25 mouse cellular contexts compared by ENCODE assay signal in the genomic region with DNA sequence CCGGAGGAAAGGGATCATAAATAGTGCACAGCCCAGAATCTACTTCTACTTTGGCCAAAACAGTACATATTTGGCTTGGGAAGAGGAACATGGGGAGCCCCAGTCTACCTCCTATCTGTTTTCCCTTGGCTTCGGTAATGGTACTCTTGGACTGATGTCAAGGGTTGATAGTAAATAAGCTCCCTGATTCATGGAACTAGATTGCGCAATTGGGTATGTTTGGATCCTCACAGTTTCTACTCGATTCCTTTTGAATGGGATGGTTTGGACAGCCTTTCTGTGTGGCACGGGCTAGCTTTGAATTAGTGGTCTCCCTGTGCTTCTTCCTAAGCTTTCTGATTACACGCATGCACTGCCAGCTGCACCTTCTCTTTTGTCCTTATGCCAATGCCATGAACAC.
A peak's percentile ranks its signal among the peaks of the same experiment; 100 is the strongest.
DNase-seq lines count a peak whose midpoint lies in the region; ATAC-seq and TF ChIP-seq lines count a peak whose summit lies in the region.
"Had no signal": no experiment of that assay in that cellular context is flagged by ENCODE, and none has a peak within 500 bp of the region (broad histone marks: within the 10 kb centered on the region; RNA-seq: fewer than 3 reads in every experiment).

No protein-coding gene starts in this region.

- no peaks in the 10 kb centered on the region for H3K36me3 ChIP-seq in heart, adult 2 months (ENCODE audit: control insufficient read depth, insufficient read depth, low read length)
- no peaks in the 10 kb centered on the region for H3K36me3 ChIP-seq in heart, embryonic 12.5 days
- H3K36me3 ChIP-seq in liver, embryonic 16.5 days (ENCODE audit: control insufficient read depth, insufficient read depth), result no peaks in the 10 kb centered on the region
- no peaks in the 10 kb centered on the region for H3K36me3 ChIP-seq in myocyte (ENCODE audit: control insufficient read depth, insufficient read depth)
- H3K36me3 ChIP-seq: embryonic facial prominence, embryonic 12.5 days; forebrain, embryonic 15.5 days; hindbrain, embryonic 15.5 days; limb, embryonic 15.5 days; lung, embryonic 15.5 days had no signal

- H3ac ChIP-seq in myocyte (ENCODE audit: control insufficient read depth, insufficient read length), result no peak overlapping the region

- intact Hi-C loops in heart, adult 2 months (cut with DNase I), result loop anchor here (5.0 to 10.0 kb wide), 2 partner anchors 118 to 200 kb away; a partner anchor contains a TSS

- ATAC-seq in heart, embryonic 12.5 days (ENCODE audit: insufficient number of reproducible peaks, low FRiP score), result no peak
- peak; percentile 55; the same call in 1 of the 2 replicates for ATAC-seq in liver, embryonic 16.5 days (ENCODE audit: low read depth)
- ATAC-seq: activated CD4-positive, CD25-positive, alpha-beta regulatory T cell, adult 4 months; CD4-positive, CD25-positive, alpha-beta regulatory T cell, adult 4 months; forebrain, embryonic 15.5 days; intestine, embryonic 16.5 days had no signal

- no peak for TF ChIP-seq EP300 in heart, adult 2 months (IDR thresholded peaks at IDR 0.05; ENCODE audit: insufficient read depth, low read depth, low read length)

- peak; percentile 13 for DNase-seq in adrenal gland, adult 2 months
- no peak for DNase-seq in adrenal gland, postnatal 14 days
- DNase-seq in heart, adult 2 months, result peak; percentile 17 to 23
- no peak for DNase-seq in liver
- DNase-seq in urinary bladder, postnatal 4 days (ENCODE audit: low spot score in 2 of 2), result no peak
- DNase-seq: cerebellum, adult 8-10 months; heart, postnatal 14 days; retina, postnatal 1 day; right cerebral cortex, postnatal 4 days; thymus, postnatal 25 days had no signal

- no peak for TF ChIP-seq CTCF in heart, adult 2 months (IDR thresholded peaks at IDR 0.05)

- no peaks in the 10 kb centered on the region for H3K4me1 ChIP-seq in heart, adult 2 months (ENCODE audit: control insufficient read depth, insufficient read depth, low read length)
- H3K4me1 ChIP-seq in heart, embryonic 12.5 days (replicated peaks), result no peaks in the 10 kb centered on the region
- H3K4me1 ChIP-seq in liver, embryonic 16.5 days (ENCODE audit: control insufficient read depth, low read depth, low read length), result no peaks in the 10 kb centered on the region
- H3K4me1 ChIP-seq: embryonic facial prominence, embryonic 12.5 days; forebrain, embryonic 15.5 days; hindbrain, embryonic 15.5 days; limb, embryonic 15.5 days; lung, embryonic 15.5 days had no signal

- no peak overlapping the region for H3K4me2 ChIP-seq in heart, embryonic 12.5 days
- H3K4me2 ChIP-seq in liver, embryonic 16.5 days (ENCODE audit: low read depth, low read length), result no peak overlapping the region
- H3K4me2 ChIP-seq in myocyte (ENCODE audit: low read depth), result no peak overlapping the region
- H3K4me2 ChIP-seq: embryonic facial prominence, embryonic 12.5 days; forebrain, embryonic 15.5 days; hindbrain, embryonic 15.5 days; limb, embryonic 15.5 days; lung, embryonic 15.5 days; midbrain, embryonic 11.5 days had no signal

- TF ChIP-seq POLR2A in heart, adult 2 months (IDR thresholded peaks at IDR 0.05; ENCODE audit: insufficient read depth, low read depth, low read length), result no peak
- TF ChIP-seq POLR2A in myocyte (IDR thresholded peaks at IDR 0.05; ENCODE audit: insufficient read length, low read depth), result no peak

- H3K27me3 ChIP-seq in heart, adult 2 months (ENCODE audit: control insufficient read depth, insufficient read depth, low read length), result no peaks in the 10 kb centered on the region
- no peaks in the 10 kb centered on the region for H3K27me3 ChIP-seq in heart, embryonic 12.5 days (replicated peaks)
- H3K27me3 ChIP-seq in liver, embryonic 16.5 days (ENCODE audit: control insufficient read depth, insufficient read depth, low read depth, low read length), result no peaks in the 10 kb centered on the region
- no peaks in the 10 kb centered on the region for H3K27me3 ChIP-seq in myocyte (ENCODE audit: control insufficient read depth, insufficient read depth, insufficient read length)
- H3K27me3 ChIP-seq: embryonic facial prominence, embryonic 12.5 days; forebrain, embryonic 15.5 days; hindbrain, embryonic 15.5 days; limb, embryonic 15.5 days; lung, embryonic 15.5 days had no signal

- WGBS in heart, adult 2 months, result 78% methylated on average over 6 of the region's 6 CpGs
- 80% methylated on average over 6 of the region's 6 CpGs for WGBS in heart, embryonic 12.5 days
- WGBS in liver, embryonic 16.5 days (ENCODE audit: insufficient replicate concordance), result 67% methylated on average over 6 of the region's 6 CpGs

- H3K27ac ChIP-seq in heart, adult 2 months, result no peak overlapping the region
- H3K27ac ChIP-seq in heart, embryonic 12.5 days (ENCODE audit: poor library complexity, severe bottlenecking), result no peak overlapping the region
- H3K27ac ChIP-seq in liver, embryonic 16.5 days (ENCODE audit: low read length), result no peak overlapping the region
- H3K27ac ChIP-seq: embryonic facial prominence, embryonic 12.5 days; forebrain, embryonic 15.5 days; hindbrain, embryonic 15.5 days; kidney, postnatal 0 days; limb, embryonic 15.5 days; lung, embryonic 15.5 days; stomach, postnatal 0 days had no signal

- H3K9ac ChIP-seq in heart, adult 2 months (ENCODE audit: low read depth, low read length), result no peak overlapping the region
- no peak overlapping the region for H3K9ac ChIP-seq in heart, embryonic 12.5 days
- no peak overlapping the region for H3K9ac ChIP-seq in liver, embryonic 16.5 days (ENCODE audit: low read depth, low read length)
- H3K9ac ChIP-seq: embryonic facial prominence, embryonic 12.5 days; forebrain, embryonic 15.5 days; hindbrain, embryonic 15.5 days; limb, embryonic 15.5 days; lung, embryonic 15.5 days had no signal

- H3K9me3 ChIP-seq in heart, embryonic 12.5 days (replicated peaks), result no peaks in the 10 kb centered on the region
- H3K9me3 ChIP-seq in liver, embryonic 16.5 days (replicated peaks; ENCODE audit: control insufficient read depth, low read length), result no peaks in the 10 kb centered on the region
- H3K9me3 ChIP-seq: embryonic facial prominence, embryonic 12.5 days; forebrain, embryonic 15.5 days; hindbrain, embryonic 15.5 days; limb, embryonic 15.5 days; lung, embryonic 15.5 days had no signal

- H3K4me3 ChIP-seq in heart, adult 2 months, result no peak overlapping the region
- no peak overlapping the region for H3K4me3 ChIP-seq in heart, embryonic 12.5 days
- no peak overlapping the region for H3K4me3 ChIP-seq in liver, embryonic 16.5 days (ENCODE audit: low read depth, low read length)
- no peak overlapping the region for H3K4me3 ChIP-seq in myocyte
- H3K4me3 ChIP-seq: embryonic facial prominence, embryonic 12.5 days; erythroblast, embryonic 14.5 days; forebrain, embryonic 15.5 days; hindbrain, embryonic 15.5 days; limb, embryonic 15.5 days; lung, embryonic 15.5 days had no signal

- no peaks in the 10 kb centered on the region for H3K79me2 ChIP-seq in heart, adult 2 months (replicated peaks; ENCODE audit: control insufficient read depth, insufficient read depth, low read length)
- H3K79me2 ChIP-seq in myocyte (ENCODE audit: control insufficient read depth, insufficient read depth), result no peaks in the 10 kb centered on the region

TF ChIP-seq in myocyte, 11 proteins besides CTCF, POLR2A, EP300 and RAD21:
- TF ChIP-seq POLR2AphosphoS2 (IDR thresholded peaks at IDR 0.05; ENCODE audit: insufficient read length, low read depth) (no peak), TCF12 (IDR thresholded peaks at IDR 0.05; ENCODE audit: insufficient read depth, poor library complexity, severe bottlenecking) (no peak), E2F4 (IDR thresholded peaks at IDR 0.05; ENCODE audit: insufficient read depth) (no peak), CEBPB (IDR thresholded peaks at IDR 0.05; ENCODE audit: insufficient read depth, poor library complexity, severe bottlenecking) (peak; percentile 60; the same call in 1 of the 2 replicates), USF1 (IDR thresholded peaks at IDR 0.05; ENCODE audit: low read depth) (no peak), MYOD1 (IDR thresholded peaks at IDR 0.05; ENCODE audit: control insufficient read depth in 1 of 3, insufficient read length in 2 of 3, low read depth in 2 of 3) (no peak)

Comparison
In these comparisons a context has a peak if more than half of its experiments do, and no peak if none do; other contexts are left out.
1. DNase-seq: peak in adrenal gland, adult 2 months (single experiment) and heart, adult 2 months (2 of 2); none in adrenal gland, postnatal 14 days (single experiment), liver (single experiment) and urinary bladder, postnatal 4 days (0 of 2).